Mouse (Mus musculus): ENCODE measurements at regions not wholly inside any gene's neighbourhood (a gene's known extent, or its start where the extent isn't known, plus 50 kb on each side); places are given as distances from the start of the nearest gene placed in this dataset.

DNA sequence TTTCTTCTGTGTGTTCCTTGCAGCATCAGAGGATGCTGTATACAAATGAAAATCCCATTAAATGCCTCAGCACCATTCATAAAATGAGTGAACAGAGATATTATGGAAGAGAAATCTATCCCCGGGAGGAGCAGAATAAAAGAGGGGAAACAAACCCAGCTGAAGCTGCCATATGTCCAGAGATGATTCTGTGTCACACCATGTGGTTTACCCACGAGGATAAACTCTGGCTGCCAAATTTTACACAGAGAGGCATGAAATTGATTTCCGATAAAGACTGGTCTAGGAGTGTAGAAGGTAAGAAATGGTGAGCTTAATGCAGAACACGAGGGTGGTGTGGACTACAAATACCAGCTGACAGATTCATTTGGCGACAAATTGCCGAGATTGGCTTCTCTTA lies 111.1 kb downstream of the Mbip start:
- no peak for TF ChIP-seq POLR2A (IDR thresholded peaks at IDR 0.05; ENCODE audit: control insufficient read depth, extremely low read depth, insufficient read depth, low read length, poor library complexity)
- TF ChIP-seq CTCF (IDR thresholded peaks at IDR 0.05; ENCODE audit: borderline replicate concordance, control insufficient read depth, extremely low read depth, insufficient read depth, low read length, poor library complexity) = no peak

Data from thymus, adult 2 months (tissue).